Mouse (Mus musculus): ENCODE results near the gene Cacna1d. TPM values are rescaled to one million over a fixed set of nuclear protein-coding genes. Genes with fewer than 3 reads are reported as not detected.

Gene Cacna1d
- polyA plus RNA-seq, 1 experiment from 2014 or later = 1.2 TPM

GRCm38 (mm10) chr14:30297492-30297891 lies 193.8 kb downstream of the Cacna1d start:
- H3K4me1 ChIP-seq = no peaks in the 10 kb centered on the region
- H3K9me3 ChIP-seq (replicated peaks) = no peaks in the 10 kb centered on the region
- no peaks in the 10 kb centered on the region for H3K36me3 ChIP-seq
- DNase-seq (ENCODE audit: low spot score) = no peak
- H3K4me3 ChIP-seq = no peak overlapping the region
- H3K27me3 ChIP-seq (ENCODE audit: low read depth, poor library complexity, severe bottlenecking) = no peaks in the 10 kb centered on the region; the same call in 1 of the 2 replicates
- WGBS = 95% methylated on average over 11 of the region's 11 CpGs
- H3K27ac ChIP-seq = no peak overlapping the region

GRCm38 (mm10) chr14:30292135-30292463 lies 199.2 kb downstream of the Cacna1d start:
- no peak for DNase-seq (ENCODE audit: low spot score)
- H3K4me1 ChIP-seq = peaks cover 8% of the 10 kb centered on the region; the same call in 1 of the 2 replicates
- no peak overlapping the region for H3K4me3 ChIP-seq
- H3K36me3 ChIP-seq = no peaks in the 10 kb centered on the region
- WGBS = 55% methylated on average over 1 of the region's 1 CpGs
- H3K27ac ChIP-seq = no peak overlapping the region
- no peaks in the 10 kb centered on the region for H3K9me3 ChIP-seq (replicated peaks)
- H3K27me3 ChIP-seq (ENCODE audit: low read depth, poor library complexity, severe bottlenecking) = no peaks in the 10 kb centered on the region

- Histone ChIP-seq H3K4me1 (peaks cover 8% of the 10 kb centered on the region; the same call in 1 of the 2 replicates), H3K9me3 (replicated peaks) (no peaks in the 10 kb centered on the region), H3K36me3 (no peaks in the 10 kb centered on the region), H3K27me3 (ENCODE audit: low read depth, poor library complexity, severe bottlenecking) (no peaks in the 10 kb centered on the region), H3K27ac (no peak overlapping the region), H3K4me3 (no peak overlapping the region)
- 67% methylated on average over 9 of the region's 9 CpGs for WGBS
- DNase-seq (ENCODE audit: low spot score) = no peak
Measured at GRCm38 (mm10) chr14:30291389-30292134, 199.7 kb downstream of the Cacna1d start.

- no peak overlapping the region for H3K27ac ChIP-seq
- H3K4me1 ChIP-seq = no peaks in the 10 kb centered on the region
- H3K9me3 ChIP-seq (replicated peaks) = no peaks in the 10 kb centered on the region
- no peak overlapping the region for H3K4me3 ChIP-seq
- DNase-seq (ENCODE audit: low spot score) = no peak
- no peaks in the 10 kb centered on the region for H3K36me3 ChIP-seq
- no peaks in the 10 kb centered on the region for H3K27me3 ChIP-seq (ENCODE audit: low read depth, poor library complexity, severe bottlenecking)
- 79% methylated on average over 10 of the region's 10 CpGs for WGBS
Measured at GRCm38 (mm10) chr14:30284446-30284845, 206.8 kb downstream of the Cacna1d start.

- no peak for DNase-seq (ENCODE audit: low spot score)
- H3K9me3 ChIP-seq (replicated peaks) = no peaks in the 10 kb centered on the region
- H3K36me3 ChIP-seq = no peaks in the 10 kb centered on the region
- WGBS = 71% methylated on average over 10 of the region's 10 CpGs
- H3K4me3 ChIP-seq = no peak overlapping the region
- no peaks in the 10 kb centered on the region for H3K4me1 ChIP-seq
- no peak overlapping the region for H3K27ac ChIP-seq
- H3K27me3 ChIP-seq (ENCODE audit: low read depth, poor library complexity, severe bottlenecking) = no peaks in the 10 kb centered on the region
Measured at GRCm38 (mm10) chr14:30284022-30284421, 207.2 kb downstream of the Cacna1d start.

GRCm38 (mm10) chr14:30275572-30275971 lies 215.7 kb downstream of the Cacna1d start:
- Histone ChIP-seq H3K4me1 (0 out of 2 replicates have a peak, but pooled peaks cover 2% of the 10 kb centered on the region), H3K36me3 (no peaks in the 10 kb centered on the region), H3K27me3 (ENCODE audit: low read depth, poor library complexity, severe bottlenecking) (no peaks in the 10 kb centered on the region), H3K9me3 (replicated peaks) (no peaks in the 10 kb centered on the region), H3K27ac (no peak overlapping the region), H3K4me3 (no peak overlapping the region)
- DNase-seq (ENCODE audit: low spot score) = no peak
- 90% methylated on average over 9 of the region's 9 CpGs for WGBS

GRCm38 (mm10) chr14:30272976-30273375 lies 218.3 kb downstream of the Cacna1d start:
- 0 out of 2 replicates have a peak, but pooled peaks cover 2% of the 10 kb centered on the region for H3K4me1 ChIP-seq
- 73% methylated on average over 4 of the region's 4 CpGs for WGBS
- no peak overlapping the region for H3K27ac ChIP-seq
- no peak overlapping the region for H3K4me3 ChIP-seq
- no peaks in the 10 kb centered on the region for H3K36me3 ChIP-seq
- H3K27me3 ChIP-seq (ENCODE audit: low read depth, poor library complexity, severe bottlenecking) = no peaks in the 10 kb centered on the region
- no peak for DNase-seq (ENCODE audit: low spot score)
- H3K9me3 ChIP-seq (replicated peaks) = no peaks in the 10 kb centered on the region

GRCm38 (mm10) chr14:30272523-30272922 lies 218.7 kb downstream of the Cacna1d start:
- WGBS = 88% methylated on average over 5 of the region's 5 CpGs
- H3K4me3 ChIP-seq = no peak overlapping the region
- no peak for DNase-seq (ENCODE audit: low spot score)
- H3K27ac ChIP-seq = no peak overlapping the region
- 0 out of 2 replicates have a peak, but pooled peaks cover 2% of the 10 kb centered on the region for H3K4me1 ChIP-seq
- 0 out of 2 replicates have a peak, but pooled peaks cover 4% of the 10 kb centered on the region for H3K27me3 ChIP-seq (ENCODE audit: low read depth, poor library complexity, severe bottlenecking)
- H3K36me3 ChIP-seq = no peaks in the 10 kb centered on the region
- H3K9me3 ChIP-seq (replicated peaks) = no peaks in the 10 kb centered on the region

GRCm38 (mm10) chr14:30271856-30272255 lies 219.4 kb downstream of the Cacna1d start:
- WGBS = 85% methylated on average over 8 of the region's 8 CpGs
- 0 out of 2 replicates have a peak, but pooled peaks cover under 1% of the 10 kb centered on the region for H3K4me1 ChIP-seq
- H3K27ac ChIP-seq = no peak overlapping the region
- H3K27me3 ChIP-seq (ENCODE audit: low read depth, poor library complexity, severe bottlenecking) = 0 out of 2 replicates have a peak, but pooled peaks cover 5% of the 10 kb centered on the region
- no peaks in the 10 kb centered on the region for H3K9me3 ChIP-seq (replicated peaks)
- DNase-seq (ENCODE audit: low spot score) = no peak
- no peak overlapping the region for H3K4me3 ChIP-seq
- H3K36me3 ChIP-seq = no peaks in the 10 kb centered on the region

GRCm38 (mm10) chr14:30270350-30270749 lies 220.9 kb downstream of the Cacna1d start:
- no peaks in the 10 kb centered on the region for H3K36me3 ChIP-seq
- H3K4me1 ChIP-seq = no peaks in the 10 kb centered on the region
- H3K4me3 ChIP-seq = no peak overlapping the region
- H3K9me3 ChIP-seq (replicated peaks) = no peaks in the 10 kb centered on the region
- H3K27ac ChIP-seq = no peak overlapping the region
- no peak for DNase-seq (ENCODE audit: low spot score)
- H3K27me3 ChIP-seq (ENCODE audit: low read depth, poor library complexity, severe bottlenecking) = 0 out of 2 replicates have a peak, but pooled peaks cover 5% of the 10 kb centered on the region
- 89% methylated on average over 5 of the region's 5 CpGs for WGBS

- Histone ChIP-seq H3K4me3 (no peak overlapping the region), H3K36me3 (no peaks in the 10 kb centered on the region), H3K4me1 (peaks cover 9% of the 10 kb centered on the region), H3K27ac (no peak overlapping the region), H3K27me3 (ENCODE audit: low read depth, poor library complexity, severe bottlenecking) (0 out of 2 replicates have a peak, but pooled peaks cover 5% of the 10 kb centered on the region), H3K9me3 (replicated peaks) (no peaks in the 10 kb centered on the region)
- 67% methylated on average over 9 of the region's 9 CpGs for WGBS
- DNase-seq (ENCODE audit: low spot score) = no peak
Measured at GRCm38 (mm10) chr14:30265728-30266127, 225.5 kb downstream of the Cacna1d start.

- DNase-seq (ENCODE audit: low spot score) = no peak
- 82% methylated on average over 10 of the region's 10 CpGs for whole genome bisulfite sequencing
- H3K4me3 ChIP-seq = no peak overlapping the region
- H3K36me3 ChIP-seq = no peaks in the 10 kb centered on the region
- H3K27ac ChIP-seq = no peak overlapping the region
- peaks cover 25% of the 10 kb centered on the region for H3K4me1 ChIP-seq
- H3K9me3 ChIP-seq (replicated peaks) = no peaks in the 10 kb centered on the region
- peaks cover 19% of the 10 kb centered on the region for H3K27me3 ChIP-seq (ENCODE audit: low read depth, poor library complexity, severe bottlenecking)
Measured at GRCm38 (mm10) chr14:30261561-30262251, 229.5 kb downstream of the Cacna1d start.

GRCm38 (mm10) chr14:30257626-30258025 lies 233.6 kb downstream of the Cacna1d start:
- WGBS = 68% methylated on average over 4 of the region's 4 CpGs
- Histone ChIP-seq H3K27ac (no peak overlapping the region), H3K4me1 (peaks cover 28% of the 10 kb centered on the region)

More at GRCm38 (mm10) chr14:30257626-30258025, 233.6 kb downstream of the Cacna1d start:
- no peak for DNase-seq (ENCODE audit: low spot score)
- H3K9me3 ChIP-seq (replicated peaks) = no peaks in the 10 kb centered on the region
- H3K27me3 ChIP-seq (ENCODE audit: low read depth, poor library complexity, severe bottlenecking) = peaks cover 32% of the 10 kb centered on the region
- H3K4me3 ChIP-seq = no peak overlapping the region
- no peaks in the 10 kb centered on the region for H3K36me3 ChIP-seq
